Mouse (Mus musculus) stomach, postnatal 0 days (tissue): ENCODE measurements around the gene Sel1l3. TPM values are rescaled to one million over a fixed set of nuclear protein-coding genes. Genes with fewer than 3 reads are reported as not detected.

Experiments
- ATAC-seq: fragments of 200-750 bp; cut with Nextera tagmentation; 2 replicates; pipeline ENCODE4 v1.8.0; 2017; ENCODE audit not compliant: low FRiP score, low TSS enrichment
- DNase-seq: peaks from one replicate; pipeline ENCODE4 v3.0.0-alpha.2; 2016; ENCODE audit warnings: low spot score
- H3K27ac ChIP-seq: fragments of 300-500 bp; sonication (generic); replicated peaks from 2 replicates; pipeline ENCODE4 v1.5.1; 2014; ENCODE audit warnings: mild to moderate bottlenecking, control low read depth
- H3K27me3 ChIP-seq: fragments of 300-500 bp; sonication (generic); 2 replicates; pipeline ENCODE4 v1.6.1; 2014; ENCODE audit warnings: low read length; ENCODE audit not compliant: control insufficient read depth, insufficient read depth
- H3K36me3 ChIP-seq: fragments of 300-500 bp; sonication (generic); 2 replicates; pipeline ENCODE4 v1.6.1; 2014; ENCODE audit warnings: low read length, mixed read lengths; ENCODE audit not compliant: control insufficient read depth, insufficient read depth
- H3K4me1 ChIP-seq: fragments of 300-500 bp; sonication (generic); replicated peaks from 2 replicates; pipeline ENCODE4 v1.6.1; 2014; ENCODE audit warnings: antibody characterized with exemption; ENCODE audit not compliant: control insufficient read depth, insufficient read depth
- H3K4me2 ChIP-seq: fragments of 300-500 bp; sonication (generic); replicated peaks from 2 replicates; pipeline ENCODE4 v1.6.1; 2014; ENCODE audit warnings: low read depth, mild to moderate bottlenecking, control low read depth, moderate library complexity
- H3K4me3 ChIP-seq: fragments of 300-500 bp; sonication (generic); 2 replicates; pipeline ENCODE4 v1.5.1; 2014; ENCODE audit warnings: low read depth, low read length, control low read depth
- H3K9ac ChIP-seq: fragments of 300-500 bp; sonication (generic); 2 replicates; pipeline ENCODE4 v1.6.1; 2014; ENCODE audit warnings: mild to moderate bottlenecking, low read length, control low read depth, mixed read lengths
- H3K9me3 ChIP-seq: fragments of 300-500 bp; sonication (generic); 2 replicates; pipeline ENCODE4 v1.6.1; 2016; ENCODE audit warnings: low read length; ENCODE audit not compliant: control insufficient read depth
- CTCF ChIP-seq: IDR thresholded peaks from 2 replicates; pipeline ENCODE4 v1.5.1; 2016; ENCODE audit warnings: antibody characterized with exemption, low read depth, mild to moderate bottlenecking, moderate library complexity
- EP300 ChIP-seq: optimal IDR thresholded peaks from 2 replicates; pipeline ENCODE3; 2016; ENCODE audit warnings: antibody characterized with exemption
- WGBS: fragments of 180-500 bp; shearing (Covaris S2); extraction: QIAGEN DNeasy Blood & Tissue Kit; methylation state at CpG from one replicate; pipeline ENCODE4 v1.1.7; 2014; 5-methylcytosine and 5-hydroxymethylcytosine counted together
- polyA plus RNA-seq: library from polyadenylated mRNA; unstranded; fragments of >200 nt; fragmentation: Nextera tagmentation; extraction: Ambion mirVana; gene quantifications from 2 replicates; pipeline ENCODE4 v1.2.1, GENCODE M21; 2015

Sel1l3 gene
- polyA plus RNA-seq, 1 experiment from 2014 or later: 10.0 TPM

DNA sequence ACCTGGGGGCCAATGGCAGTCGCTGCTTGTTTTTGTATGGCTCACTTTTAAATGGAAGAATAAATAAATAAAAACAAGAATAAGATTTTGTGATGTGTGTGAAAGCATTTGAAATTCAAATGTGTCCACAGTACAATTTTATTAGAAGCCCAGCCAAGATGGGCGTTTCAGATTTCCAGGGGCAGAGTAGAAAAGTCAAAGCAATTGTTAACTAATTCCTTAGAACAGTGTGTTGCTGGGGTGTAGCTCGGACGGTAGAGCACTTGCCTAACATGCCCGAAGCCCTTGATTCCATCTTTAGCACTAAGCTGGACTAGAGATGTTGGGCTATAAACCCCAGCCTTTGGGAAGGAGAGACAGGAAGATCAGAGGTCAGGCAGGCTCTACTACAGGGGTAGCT lies 102.7 kb downstream of the Sel1l3 start:
- Histone ChIP-seq H3K36me3 (no peaks in the 10 kb centered on the region), H3K4me2 (no peak overlapping the region), H3K27ac (no peak overlapping the region), H3K9me3 (0 out of 2 replicates have a peak, but pooled peaks cover 3% of the 10 kb centered on the region), H3K9ac (no peak overlapping the region), H3K27me3 (no peaks in the 10 kb centered on the region), H3K4me3 (no peak overlapping the region), H3K4me1 (no peaks in the 10 kb centered on the region)
- TF ChIP-seq CTCF (no peak), EP300 (no peak)
- ATAC-seq: no peak
- DNase-seq: no peak
- 68% methylated on average over 5 of the region's 5 CpGs for WGBS

DNA sequence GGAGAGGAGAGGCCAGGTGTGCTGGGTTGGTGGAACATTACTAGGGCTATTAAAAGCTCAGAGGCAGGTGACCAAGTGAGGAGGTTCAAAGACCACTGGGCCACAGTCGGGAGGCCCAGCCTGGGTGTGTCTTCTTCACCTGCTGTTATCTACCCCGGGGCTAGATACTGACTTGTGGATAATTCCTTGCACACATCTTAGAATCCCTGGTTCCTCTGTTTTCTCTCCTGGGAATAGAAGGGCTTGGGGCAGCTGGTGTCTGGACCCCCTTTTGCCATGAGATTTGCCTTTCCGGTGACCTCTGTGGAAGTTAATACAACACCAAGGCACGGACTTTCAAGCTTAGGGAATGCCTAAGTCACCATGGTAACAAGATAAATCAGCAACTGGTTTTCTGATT lies 103.5 kb downstream of the Sel1l3 start:
- Histone ChIP-seq H3K27me3 (no peaks in the 10 kb centered on the region), H3K4me3 (no peak overlapping the region), H3K9me3 (0 out of 2 replicates have a peak, but pooled peaks cover 3% of the 10 kb centered on the region), H3K27ac (no peak overlapping the region), H3K36me3 (no peaks in the 10 kb centered on the region), H3K4me1 (no peaks in the 10 kb centered on the region), H3K4me2 (no peak overlapping the region), H3K9ac (no peak overlapping the region)
- WGBS: 47% methylated on average over 4 of the region's 4 CpGs
- DNase-seq (no peak), ATAC-seq (no peak)
- no peak for TF ChIP-seq CTCF
- TF ChIP-seq EP300: no peak

DNA sequence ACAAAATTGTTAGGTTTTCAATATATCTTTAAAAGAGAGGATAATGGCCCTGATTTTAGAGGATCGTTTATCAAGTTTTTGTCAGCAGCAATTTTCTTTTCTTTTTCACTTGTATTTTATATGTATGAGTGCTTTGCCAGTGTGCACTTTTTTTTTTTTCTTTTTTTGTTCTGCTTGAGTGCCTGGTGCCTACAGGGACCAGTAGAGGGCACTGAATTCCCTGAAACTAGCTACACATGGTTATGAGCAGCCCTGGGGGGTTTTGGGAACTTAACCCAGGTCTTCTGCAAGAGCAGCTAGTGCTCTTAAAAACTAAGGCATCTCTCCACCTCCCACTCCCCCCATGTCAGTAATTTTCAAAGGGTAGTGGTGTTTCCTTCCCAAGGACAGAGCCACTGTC lies 105.1 kb downstream of the Sel1l3 start:
- H3K9ac ChIP-seq: no peak overlapping the region
- DNase-seq: no peak
- H3K36me3 ChIP-seq: no peaks in the 10 kb centered on the region
- no peaks in the 10 kb centered on the region for H3K4me1 ChIP-seq
- H3K27me3 ChIP-seq: no peaks in the 10 kb centered on the region
- 0 out of 2 replicates have a peak, but pooled peaks cover 3% of the 10 kb centered on the region for H3K9me3 ChIP-seq
- no peak overlapping the region for H3K27ac ChIP-seq
- TF ChIP-seq EP300: no peak
- TF ChIP-seq CTCF: peak; percentile 50
- no peak for ATAC-seq
- H3K4me3 ChIP-seq: no peak overlapping the region
- WGBS: 87% methylated on average over 1 of the region's 1 CpGs
- no peak overlapping the region for H3K4me2 ChIP-seq

DNA sequence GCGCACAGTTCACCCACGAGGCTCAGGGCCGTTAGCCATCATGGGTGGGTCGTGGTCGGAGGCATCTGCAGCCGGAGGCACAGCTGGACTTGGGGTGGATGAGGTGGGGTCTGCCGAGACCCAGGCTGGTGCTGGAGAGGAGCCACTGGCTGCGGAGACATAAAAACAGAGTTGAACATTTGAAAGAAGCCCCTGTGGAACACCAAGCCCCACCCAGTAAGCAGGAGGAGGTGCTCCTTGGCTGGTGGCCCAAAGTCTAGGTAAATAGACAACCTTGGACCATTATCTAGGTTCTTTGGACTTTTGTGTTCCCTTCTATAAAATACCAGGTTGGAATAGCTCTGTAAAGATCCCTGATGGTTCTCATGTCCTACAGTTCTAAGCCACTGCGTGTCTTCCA lies 105.7 kb downstream of the Sel1l3 start:
- Histone ChIP-seq H3K4me2 (no peak overlapping the region), H3K4me3 (no peak overlapping the region), H3K9ac (no peak overlapping the region), H3K27ac (no peak overlapping the region), H3K36me3 (no peaks in the 10 kb centered on the region), H3K9me3 (0 out of 2 replicates have a peak, but pooled peaks cover 1% of the 10 kb centered on the region), H3K27me3 (no peaks in the 10 kb centered on the region), H3K4me1 (no peaks in the 10 kb centered on the region)
- DNase-seq (no peak), ATAC-seq (no peak)
- no peak for TF ChIP-seq EP300
- TF ChIP-seq CTCF: no peak
- 63% methylated on average over 9 of the region's 9 CpGs for WGBS

DNA sequence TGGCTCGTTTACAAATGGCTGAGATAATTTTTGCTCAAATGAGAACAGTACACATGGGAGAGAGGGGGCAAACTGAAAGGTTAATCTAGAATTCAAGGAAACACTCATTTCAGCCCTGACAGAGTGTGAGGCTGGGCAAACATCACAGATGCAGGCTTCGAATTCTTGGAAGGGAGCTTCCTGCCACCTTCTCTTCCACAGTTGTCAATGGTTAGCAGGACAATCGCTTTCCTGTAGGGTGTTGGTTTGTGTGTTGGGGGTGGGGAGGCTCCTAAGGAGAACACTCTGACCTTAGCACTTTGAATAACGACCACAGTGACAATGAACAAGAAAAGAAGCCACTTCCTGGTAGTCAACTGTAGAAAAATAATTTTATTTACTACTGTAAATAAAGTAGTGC lies 107.0 kb downstream of the Sel1l3 start:
- DNase-seq (no peak), ATAC-seq (no peak)
- WGBS: 27% methylated on average over 4 of the region's 4 CpGs
- Histone ChIP-seq H3K9ac (no peak overlapping the region), H3K27me3 (no peaks in the 10 kb centered on the region), H3K9me3 (no peaks in the 10 kb centered on the region), H3K4me3 (no peak overlapping the region), H3K4me1 (no peaks in the 10 kb centered on the region), H3K36me3 (no peaks in the 10 kb centered on the region), H3K27ac (no peak overlapping the region), H3K4me2 (no peak overlapping the region)
- no peak for TF ChIP-seq CTCF

DNA sequence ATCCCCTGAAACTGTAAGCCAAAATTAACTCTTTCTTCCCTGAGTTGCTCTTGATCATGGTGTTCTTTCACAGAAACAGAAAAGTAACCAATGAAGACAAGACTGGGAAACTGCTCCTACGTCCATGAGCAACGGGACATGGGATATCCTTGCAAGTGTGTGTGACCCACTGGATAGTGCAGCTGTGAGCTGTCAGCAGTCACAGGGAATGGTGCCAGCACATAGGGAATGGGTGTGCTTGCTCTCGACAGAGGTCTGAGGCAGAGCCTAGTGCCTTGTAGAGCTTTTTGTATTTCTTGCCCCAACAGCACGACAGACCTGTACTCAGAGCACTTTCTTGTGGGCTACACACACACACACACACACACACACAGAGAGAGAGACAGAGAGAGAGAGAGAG lies 107.6 kb downstream of the Sel1l3 start:
- Histone ChIP-seq H3K27ac (no peak overlapping the region), H3K9me3 (no peaks in the 10 kb centered on the region), H3K4me2 (no peak overlapping the region), H3K4me1 (no peaks in the 10 kb centered on the region), H3K9ac (no peak overlapping the region), H3K4me3 (no peak overlapping the region), H3K27me3 (no peaks in the 10 kb centered on the region), H3K36me3 (no peaks in the 10 kb centered on the region)
- DNase-seq: no peak
- no peak for TF ChIP-seq EP300
- TF ChIP-seq CTCF: no peak
- WGBS: 42% methylated on average over 4 of the region's 4 CpGs
- ATAC-seq: no peak
